Mouse (Mus musculus) mouse embryonic stem cell (cell line): ENCODE data around the gene Scn1b.

Experiments used
- in situ Hi-C, 2 experiments: fragments of 300-500 bp; cut with MboI; formaldehyde crosslinking; loops; 1 replicate in 1 of 2; 3 replicates in 1 of 2; pipeline ENCODE4 v1.14.3; 2019 to 2020; ENCODE audit warnings: low sequenced_read_pairs in 2 of 2, low pct_unique_long_range_greater_than_20kb in 1 of 2, mixed read lengths in 1 of 2; ENCODE audit not compliant: unreplicated experiment in 1 of 2

Scn1b gene

DNA sequence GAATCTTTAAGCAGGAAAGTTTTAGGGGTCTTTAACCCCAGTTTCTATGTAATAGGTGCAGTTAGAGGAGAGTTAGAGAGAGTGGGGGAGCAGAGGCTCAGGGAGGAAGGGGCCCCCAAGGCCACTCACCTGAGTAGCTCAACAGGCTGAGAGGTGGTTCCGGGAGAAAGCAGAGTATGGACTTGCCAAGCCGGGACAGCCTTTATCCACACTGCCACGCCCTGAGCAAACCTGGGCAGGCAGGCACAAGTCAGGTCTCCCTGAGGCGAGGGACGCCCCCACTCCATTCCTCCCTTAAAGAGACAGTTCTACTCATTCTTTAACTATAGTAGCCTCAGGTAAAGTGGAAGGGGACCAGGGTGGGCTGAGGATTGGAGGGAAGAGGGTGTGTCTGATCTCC lies 50.3 kb downstream of the Scn1b start, which contains the start of gene Fxyd3:
TSS of gene Fxyd3 (minus strand) at position 213 of the 400 bp plus-strand sequence.
- in situ Hi-C loops = no loop called here

DNA sequence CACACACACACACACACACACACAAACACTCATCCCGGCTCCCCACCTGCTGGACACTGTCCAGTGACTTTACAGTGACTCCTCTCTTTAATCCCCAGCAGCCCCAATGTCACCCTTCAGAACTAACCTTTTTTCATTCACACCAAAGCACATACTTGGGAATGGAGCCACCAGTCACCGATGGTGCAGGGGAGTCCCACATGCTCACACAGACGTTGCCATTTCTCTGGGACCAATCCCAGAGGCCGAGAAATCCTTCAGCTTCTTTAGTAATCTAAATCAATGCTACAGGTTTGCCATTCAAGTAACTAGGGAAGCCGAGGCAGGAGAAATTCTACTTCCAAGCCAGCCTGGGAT lies 52.1 kb downstream of the Scn1b start:
- in situ Hi-C loops = no loop called here

DNA sequence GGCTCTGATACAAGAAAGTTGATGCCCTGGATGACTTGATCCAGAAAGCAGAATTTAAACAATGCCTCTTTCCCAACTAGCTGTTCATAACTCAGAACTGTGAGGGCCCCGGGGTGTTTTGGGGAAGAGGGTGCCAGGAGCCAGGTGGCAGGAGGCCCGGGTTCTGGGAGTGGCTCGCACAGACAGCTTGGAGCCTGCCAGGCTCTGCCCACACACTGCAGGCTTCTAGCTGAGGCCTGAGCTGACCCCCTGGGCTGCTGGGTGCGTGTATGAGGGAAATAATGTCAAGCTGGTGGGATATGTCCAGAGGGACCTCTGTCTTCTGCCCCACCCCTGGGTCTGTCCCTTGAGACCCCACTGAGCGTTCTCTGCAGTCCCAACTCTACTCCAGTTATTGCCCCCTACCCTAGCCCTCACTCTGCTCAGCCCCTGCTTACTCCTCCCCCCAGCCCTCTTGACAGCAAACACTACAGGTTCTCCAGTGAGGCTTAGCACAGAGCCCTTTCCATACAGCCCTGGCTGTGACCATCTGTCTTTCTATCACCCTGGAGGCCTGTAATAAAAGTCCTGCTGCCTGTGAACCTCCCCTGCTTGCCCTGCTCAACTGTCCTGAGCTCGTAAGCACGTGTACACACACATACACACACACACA lies 52.6 kb downstream of the Scn1b start:
- in situ Hi-C loops = no loop called here

DNA sequence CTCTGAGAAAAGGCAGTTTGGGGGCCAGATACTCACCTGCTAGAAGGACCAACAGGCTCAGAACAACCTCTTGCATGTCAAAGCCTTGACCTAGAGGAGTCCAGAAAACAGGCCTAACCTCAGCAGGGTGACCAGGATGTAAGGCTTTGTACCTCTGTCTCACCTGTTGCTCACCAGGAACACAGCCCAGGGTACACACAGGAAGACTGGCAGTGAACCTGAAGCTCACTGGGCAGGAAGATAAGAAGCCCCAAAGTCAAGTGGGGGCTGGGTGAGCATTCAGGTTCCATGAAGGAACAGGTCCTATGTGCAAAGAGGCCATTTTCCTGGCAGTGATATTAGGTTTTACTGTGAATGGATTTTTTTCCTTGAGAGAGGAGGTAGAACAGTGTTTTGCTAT lies 53.3 kb downstream of the Scn1b start:
- in situ Hi-C loops = no loop called here

DNA sequence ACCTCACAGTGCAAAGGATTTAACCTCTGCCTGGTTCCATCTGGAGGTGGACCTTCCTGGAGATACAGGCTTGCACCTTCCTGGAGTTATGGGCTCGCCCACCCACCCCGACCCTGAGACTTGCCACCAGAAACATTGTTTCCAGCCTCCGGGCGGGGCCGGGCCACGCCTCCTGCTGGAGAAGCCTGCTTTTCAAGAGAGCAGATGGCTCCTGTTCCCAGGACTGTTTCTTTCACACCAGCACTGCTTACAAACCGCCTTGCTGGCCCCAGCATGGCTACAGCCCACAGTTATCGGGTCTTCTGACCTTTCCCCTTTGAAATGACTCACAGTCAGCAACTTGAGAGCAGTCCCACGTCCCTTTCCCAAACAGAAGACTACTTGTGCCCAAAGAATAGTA lies 54.5 kb downstream of the Scn1b start:
- in situ Hi-C loops = no loop called here

DNA sequence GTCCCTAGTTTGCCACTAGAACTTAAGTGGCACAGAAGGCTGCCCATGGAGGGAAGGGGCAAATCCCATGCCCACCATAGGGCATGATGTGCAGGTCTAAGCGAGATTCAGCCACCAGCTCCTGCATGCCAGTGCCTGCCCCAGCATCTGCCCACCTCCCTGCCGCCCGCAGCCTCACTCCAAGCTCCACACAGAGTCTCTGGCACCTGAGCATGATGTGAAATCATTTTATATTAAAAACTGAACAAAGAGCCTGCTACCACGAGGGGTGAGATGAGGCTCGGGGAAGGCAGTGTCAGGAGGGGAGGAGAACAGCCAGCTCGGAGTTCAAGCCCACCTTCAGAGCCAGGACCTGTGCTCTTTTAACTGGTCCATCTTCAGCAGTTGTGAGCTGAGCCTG lies 56.5 kb downstream of the Scn1b start:
- in situ Hi-C loops = no loop called here

DNA sequence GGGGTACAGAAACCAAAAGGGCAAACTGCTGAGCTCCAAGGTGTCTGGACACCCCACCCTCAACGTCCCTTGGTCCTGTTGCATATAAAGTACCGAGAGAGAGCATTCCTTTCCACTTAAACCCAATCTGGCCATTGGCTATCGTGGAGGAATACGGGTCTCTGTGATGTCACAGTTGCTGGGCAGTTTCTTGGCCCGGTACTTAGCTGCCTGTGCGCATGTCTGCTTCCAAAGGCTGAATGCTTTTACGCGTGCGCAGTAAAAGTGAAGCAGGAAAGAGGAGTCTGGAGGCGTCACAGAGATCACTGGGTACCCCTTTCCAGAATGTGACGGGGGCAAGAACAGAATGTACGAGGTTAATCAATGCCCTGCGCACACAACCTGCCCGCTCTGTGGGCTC lies 57.3 kb downstream of the Scn1b start:
- in situ Hi-C loops = no loop called here

DNA sequence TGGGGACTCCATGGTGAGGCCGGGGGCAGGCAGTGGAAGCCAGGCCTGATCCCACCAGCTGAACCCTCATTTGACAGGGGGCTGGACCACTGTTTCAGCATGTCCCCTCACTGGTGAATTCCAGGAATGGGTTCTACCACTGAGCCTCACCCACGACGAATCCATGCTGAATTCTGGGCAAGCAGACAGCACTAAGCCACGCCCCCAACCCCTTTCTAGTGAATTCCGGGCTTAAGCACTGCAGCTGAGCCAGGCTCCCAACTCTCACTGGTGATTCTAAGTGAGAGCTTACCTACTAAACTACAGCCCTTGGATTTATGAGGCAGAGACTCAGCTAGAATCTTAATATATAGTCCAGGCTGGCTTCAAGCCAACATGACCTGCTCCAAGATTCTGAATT lies 59.0 kb downstream of the Scn1b start:
- in situ Hi-C loops = no loop called here
